Mouse (Mus musculus) midbrain, embryonic 14.5 days (tissue): ENCODE measurements at regions not wholly inside any gene's neighbourhood (a gene's known extent, or its start where the extent isn't known, plus 50 kb on each side); places are given as distances from the start of the nearest gene placed in this dataset.
A peak's percentile ranks its signal among the peaks of the same experiment; 100 is the strongest.

ENCODE experiments used
- ATAC-seq: fragments of 200-750 bp; cut with Nextera tagmentation; 2 replicates; pipeline ENCODE4 v1.8.0; 2017; ENCODE audit warnings: moderate number of reproducible peaks, moderate library complexity; ENCODE audit not compliant: low FRiP score, low TSS enrichment
- DNase-seq: peaks from one replicate; pipeline ENCODE4 v3.0.0-alpha.2; 2015
- H3K27ac ChIP-seq: fragments of 300-500 bp; sonication (generic); replicated peaks from 2 replicates; pipeline ENCODE4 v1.5.1; 2014; ENCODE audit warnings: mild to moderate bottlenecking, low read depth, low read length, moderate library complexity
- H3K27me3 ChIP-seq: fragments of 300-500 bp; sonication (generic); 2 replicates; pipeline ENCODE4 v1.6.1; 2014; ENCODE audit warnings: low read length, control low read depth, mixed read lengths; ENCODE audit not compliant: control insufficient read depth, insufficient read depth
- H3K36me3 ChIP-seq: fragments of 300-500 bp; sonication (generic); 2 replicates; pipeline ENCODE4 v1.6.1; 2014; ENCODE audit warnings: low read length, control low read depth; ENCODE audit not compliant: control insufficient read depth, insufficient read depth
- H3K4me1 ChIP-seq: fragments of 300-500 bp; sonication (generic); 2 replicates; pipeline ENCODE4 v1.6.1; 2014; ENCODE audit warnings: mild to moderate bottlenecking, antibody characterized with exemption, low read length, control low read depth; ENCODE audit not compliant: control insufficient read depth, insufficient read depth
- H3K4me2 ChIP-seq: fragments of 300-500 bp; sonication (generic); 2 replicates; pipeline ENCODE4 v1.6.1; 2014; ENCODE audit warnings: mild to moderate bottlenecking, low read length, moderate library complexity
- H3K4me3 ChIP-seq: fragments of 300-500 bp; sonication (generic); replicated peaks from 2 replicates; pipeline ENCODE4 v1.5.1; 2014; ENCODE audit warnings: low read depth, low read length
- H3K9ac ChIP-seq: fragments of 300-500 bp; sonication (generic); replicated peaks from 2 replicates; pipeline ENCODE4 v1.6.1; 2014; ENCODE audit warnings: mild to moderate bottlenecking, low read length, moderate library complexity
- H3K9me3 ChIP-seq: fragments of 300-500 bp; sonication (generic); 2 replicates; pipeline ENCODE4 v1.6.1; 2016; ENCODE audit warnings: low read length, control low read depth, mixed read lengths; ENCODE audit not compliant: control insufficient read depth
- WGBS: fragments of 180-500 bp; shearing (Covaris S2); extraction: QIAGEN DNeasy Blood & Tissue Kit; methylation state at CpG from one replicate; pipeline ENCODE4 v1.1.7; 2014; 5-methylcytosine and 5-hydroxymethylcytosine counted together

DNA sequence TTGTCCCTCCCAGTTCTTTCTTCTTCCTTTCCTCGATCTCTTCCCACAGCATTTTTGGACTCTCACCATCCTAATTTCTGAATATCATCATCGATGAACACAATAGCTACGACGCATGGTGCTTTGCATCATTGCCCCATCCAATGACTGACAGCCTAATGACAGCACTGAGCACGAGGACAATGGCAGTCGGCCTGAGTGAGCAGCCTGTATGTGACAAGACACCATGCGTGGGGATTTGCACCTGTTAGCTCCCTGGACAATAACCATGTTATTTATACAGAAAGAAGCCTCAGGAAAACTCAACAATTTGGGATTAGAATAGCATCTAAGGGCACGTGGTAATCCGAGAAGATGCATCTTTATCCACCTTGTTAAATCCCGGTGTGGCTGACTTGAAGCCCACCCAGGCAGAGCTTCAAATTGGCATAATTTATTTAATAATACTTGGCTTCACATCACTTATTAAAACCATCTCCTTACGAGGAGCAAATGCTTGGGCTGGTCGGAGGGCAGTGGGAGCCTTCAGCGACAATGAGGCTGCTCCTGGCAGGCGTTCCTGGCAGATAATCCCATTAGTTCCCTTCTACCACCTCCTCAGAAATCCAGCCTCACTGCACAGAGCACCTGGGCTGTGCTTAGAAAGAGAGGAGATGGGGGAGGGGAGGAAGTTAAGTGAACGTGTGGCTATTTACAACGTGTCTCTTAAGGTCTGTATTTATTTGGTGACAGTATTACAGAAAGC is 85.4 kb downstream of the Cxcl12 start:
- H3K4me3 ChIP-seq, result no peak overlapping the region
- 8% methylated on average over 16 of the region's 16 CpGs for whole genome bisulfite sequencing
- no peaks in the 10 kb centered on the region for H3K9me3 ChIP-seq
- no peaks in the 10 kb centered on the region for H3K4me1 ChIP-seq
- H3K27ac ChIP-seq, result no peak overlapping the region
- no peak overlapping the region for H3K9ac ChIP-seq
- no peak overlapping the region for H3K4me2 ChIP-seq
- DNase-seq (peak; percentile 61), ATAC-seq (peak; percentile 47; the same call in 1 of the 2 replicates)
- no peaks in the 10 kb centered on the region for H3K36me3 ChIP-seq
- no peaks in the 10 kb centered on the region for H3K27me3 ChIP-seq

DNA sequence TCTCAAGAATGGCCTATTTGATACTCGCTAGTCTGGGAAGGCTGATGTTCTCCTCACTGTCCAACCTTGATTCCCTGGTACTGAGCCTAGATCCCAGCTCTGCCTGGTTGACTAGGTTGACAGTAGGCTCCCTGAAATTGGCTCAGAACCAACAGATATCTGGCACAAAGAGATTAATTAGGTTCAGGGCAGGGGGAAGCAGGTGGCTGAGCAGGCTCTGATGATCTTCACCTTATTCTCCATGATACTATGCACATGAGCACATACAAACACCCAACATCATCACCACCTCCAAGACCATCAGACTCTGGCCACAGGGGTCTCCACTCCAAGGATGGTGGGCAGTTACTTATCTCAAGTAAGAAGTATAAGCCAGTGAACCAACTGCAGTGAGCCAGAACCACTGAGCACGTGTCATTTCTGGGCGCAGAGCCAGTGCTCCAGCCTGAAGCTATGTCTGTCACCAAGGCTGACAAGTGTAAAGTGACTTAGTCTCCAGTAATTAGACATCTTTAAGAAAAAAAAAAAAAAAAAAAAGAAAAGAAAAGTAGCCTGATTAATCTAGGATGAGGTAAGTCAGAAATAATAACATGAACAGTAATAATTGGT is 86.4 kb downstream of the Cxcl12 start:
- ATAC-seq, result peak; percentile 71; the same call in 1 of the 2 replicates
- WGBS, result 60% methylated on average over 3 of the region's 3 CpGs

DNA sequence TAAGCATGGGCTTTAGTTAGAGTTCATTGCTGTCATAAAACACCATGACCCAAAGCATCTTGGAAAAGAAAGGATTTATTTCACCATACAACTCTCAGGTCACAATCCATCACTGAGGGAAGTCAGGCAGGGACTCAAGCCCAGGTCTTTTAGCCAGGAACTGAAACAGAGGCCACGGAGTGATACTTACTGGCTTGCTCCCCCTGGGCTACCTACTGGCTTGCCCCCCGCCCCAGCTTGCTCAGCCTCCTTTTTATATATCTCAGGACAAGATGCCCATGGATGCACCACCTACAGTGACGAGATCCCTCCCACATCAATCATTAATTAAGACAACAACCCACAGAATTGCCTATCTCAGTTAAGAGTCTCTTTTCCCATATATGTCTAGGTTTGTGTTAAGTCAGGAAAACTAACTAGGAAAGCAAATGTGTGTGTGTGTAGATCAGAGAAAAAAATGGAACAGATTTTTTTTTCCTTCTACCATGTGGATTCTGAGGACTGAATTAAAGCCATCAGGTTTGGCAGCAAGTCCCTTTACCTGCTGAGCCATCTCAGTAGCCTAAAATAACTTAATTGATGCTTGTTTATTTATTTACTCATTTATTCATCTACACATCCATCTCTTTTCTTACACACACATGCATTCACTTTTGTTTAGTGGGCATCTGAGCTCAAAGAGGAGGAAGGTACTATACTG is 87.2 kb downstream of the Cxcl12 start:
- no peak for ATAC-seq
- peak; percentile 8 for DNase-seq
- H3K27ac ChIP-seq, result no peak overlapping the region

More for the DNA sequence above, 86.4 kb downstream of the Cxcl12 start:
- H3K27ac ChIP-seq, result no peak overlapping the region
- H3K9ac ChIP-seq, result no peak overlapping the region
- no peaks in the 10 kb centered on the region for H3K9me3 ChIP-seq
- no peaks in the 10 kb centered on the region for H3K4me1 ChIP-seq
- peak; percentile 85 for DNase-seq
- H3K27me3 ChIP-seq, result no peaks in the 10 kb centered on the region
- no peak overlapping the region for H3K4me3 ChIP-seq
- no peaks in the 10 kb centered on the region for H3K36me3 ChIP-seq
- H3K4me2 ChIP-seq, result no peak overlapping the region

DNA sequence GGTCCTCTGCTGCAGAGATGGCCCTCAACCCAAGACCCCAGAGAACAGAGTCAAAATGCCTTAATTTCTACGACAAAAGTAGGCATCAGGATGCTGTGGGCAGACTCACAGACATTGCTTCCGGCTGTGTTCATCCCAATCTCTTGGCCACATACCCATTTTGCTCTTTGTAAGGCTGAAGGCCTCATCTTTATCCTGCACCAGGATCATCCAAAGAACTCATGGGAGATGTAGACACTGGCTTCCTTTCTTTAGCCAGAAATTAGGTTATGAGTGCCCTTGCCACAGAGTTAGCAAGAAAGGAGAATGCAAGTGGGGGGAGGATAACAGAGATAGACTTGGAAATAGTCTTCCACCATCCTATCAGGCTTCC is 87.8 kb downstream of the Cxcl12 start:
- Histone ChIP-seq H3K4me1 (no peaks in the 10 kb centered on the region), H3K27me3 (no peaks in the 10 kb centered on the region), H3K4me2 (no peak overlapping the region), H3K9me3 (no peaks in the 10 kb centered on the region), H3K4me3 (no peak overlapping the region), H3K27ac (no peak overlapping the region), H3K9ac (no peak overlapping the region), H3K36me3 (no peaks in the 10 kb centered on the region)
- 93% methylated on average over 2 of the region's 2 CpGs for WGBS
- DNase-seq (no peak), ATAC-seq (no peak)

More for the DNA sequence above, 87.2 kb downstream of the Cxcl12 start:
- H3K9me3 ChIP-seq, result no peaks in the 10 kb centered on the region
- no peaks in the 10 kb centered on the region for H3K4me1 ChIP-seq
- H3K9ac ChIP-seq, result no peak overlapping the region
- 76% methylated on average over 3 of the region's 3 CpGs for WGBS
- no peaks in the 10 kb centered on the region for H3K36me3 ChIP-seq
- no peaks in the 10 kb centered on the region for H3K27me3 ChIP-seq
- H3K4me3 ChIP-seq, result no peak overlapping the region
- no peak overlapping the region for H3K4me2 ChIP-seq

DNA sequence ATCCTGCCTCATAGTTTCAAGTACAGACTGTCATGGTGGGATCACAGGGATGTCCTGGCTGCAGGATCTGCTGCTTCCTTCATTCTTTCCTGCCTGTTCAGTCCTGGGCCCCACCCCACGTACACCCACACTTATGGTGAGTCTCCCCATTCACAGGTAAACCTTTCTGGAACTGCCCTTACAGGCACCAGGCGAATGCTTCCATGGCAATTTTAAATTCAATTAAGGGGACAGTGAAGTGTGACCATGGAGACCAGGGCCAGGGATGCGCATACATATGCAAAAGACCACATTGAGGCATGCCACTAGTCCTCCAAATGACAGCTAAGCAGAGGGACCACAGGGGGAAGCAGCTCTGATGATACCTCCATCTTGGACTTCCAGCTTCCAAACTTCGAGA is 89.3 kb downstream of the Cxcl12 start:
- WGBS, result 65% methylated on average over 4 of the region's 4 CpGs
- no peaks in the 10 kb centered on the region for H3K27me3 ChIP-seq
- H3K4me1 ChIP-seq, result no peaks in the 10 kb centered on the region
- no peak overlapping the region for H3K4me3 ChIP-seq
- no peaks in the 10 kb centered on the region for H3K36me3 ChIP-seq
- H3K27ac ChIP-seq, result no peak overlapping the region
- DNase-seq (no peak), ATAC-seq (no peak)
- no peak overlapping the region for H3K4me2 ChIP-seq
- H3K9me3 ChIP-seq, result no peaks in the 10 kb centered on the region
- no peak overlapping the region for H3K9ac ChIP-seq

DNA sequence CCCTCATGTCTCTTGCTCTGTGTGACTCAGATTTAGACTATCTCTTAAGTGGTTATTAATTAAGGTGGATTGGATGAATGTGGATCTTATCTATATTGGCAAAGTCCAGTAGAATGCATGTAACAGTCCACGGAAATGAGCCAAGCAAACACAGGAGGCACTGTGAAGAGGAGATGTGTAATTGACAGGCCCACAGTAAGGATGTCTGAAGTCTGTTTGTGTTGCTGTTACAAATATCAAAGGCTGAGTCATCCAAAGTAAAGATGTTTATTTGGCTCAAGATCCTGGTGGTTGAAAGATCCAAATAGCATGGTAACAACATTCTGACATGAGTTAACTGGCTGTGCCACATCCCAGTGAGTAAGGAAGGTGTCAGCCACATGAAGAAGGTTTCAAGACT is 99.6 kb downstream of the Cxcl12 start:
- H3K36me3 ChIP-seq, result no peaks in the 10 kb centered on the region
- no peak overlapping the region for H3K4me2 ChIP-seq
- no peak overlapping the region for H3K4me3 ChIP-seq
- no peak overlapping the region for H3K9ac ChIP-seq
- no peaks in the 10 kb centered on the region for H3K27me3 ChIP-seq
- H3K9me3 ChIP-seq, result no peaks in the 10 kb centered on the region
- ATAC-seq (no peak), DNase-seq (no peak)
- H3K4me1 ChIP-seq, result no peaks in the 10 kb centered on the region
- H3K27ac ChIP-seq, result no peak overlapping the region
- WGBS, result 88% methylated on average over 1 of the region's 1 CpGs

DNA sequence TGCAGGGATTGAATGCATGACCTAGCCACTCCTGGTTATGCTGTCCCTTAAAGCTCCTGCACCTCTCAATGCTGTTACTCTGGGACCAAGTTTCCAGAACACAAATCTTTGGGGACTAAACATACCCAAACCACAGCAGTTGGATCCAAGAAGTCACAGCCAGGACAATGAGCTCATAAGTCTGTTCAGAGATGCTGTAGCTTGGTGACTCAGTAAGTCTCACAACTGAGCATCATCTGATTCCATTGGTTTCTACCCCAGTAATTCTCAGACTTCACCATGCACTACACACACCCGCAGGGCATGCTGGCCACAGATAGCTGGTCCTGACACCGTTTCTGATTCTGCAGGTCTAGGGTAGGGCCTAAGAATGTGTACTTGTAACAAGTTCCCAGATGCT is 100.0 kb downstream of the Cxcl12 start:
- H3K27me3 ChIP-seq, result no peaks in the 10 kb centered on the region

DNA sequence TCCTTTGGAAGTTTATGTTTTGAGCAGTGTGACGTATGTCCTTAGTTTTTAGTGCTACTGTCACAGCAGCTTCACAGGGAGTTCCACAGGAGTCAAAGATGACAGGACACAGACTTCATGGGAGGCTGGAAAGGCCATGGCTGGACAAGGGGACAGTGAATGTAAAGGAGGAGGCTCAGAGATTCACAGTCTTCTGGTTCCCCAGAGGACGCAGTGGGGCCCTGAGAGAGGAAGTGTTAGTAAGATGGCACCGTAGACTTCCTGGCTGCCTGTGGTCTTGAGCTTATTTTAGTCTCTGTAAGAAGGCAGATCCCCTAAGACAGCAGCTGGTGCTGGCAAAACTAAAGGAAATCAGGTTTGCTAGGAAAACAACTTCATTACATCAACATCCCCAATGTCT is 101.9 kb downstream of the Cxcl12 start:
- Histone ChIP-seq H3K27me3 (no peaks in the 10 kb centered on the region), H3K9me3 (no peaks in the 10 kb centered on the region), H3K4me1 (no peaks in the 10 kb centered on the region), H3K4me2 (no peak overlapping the region), H3K36me3 (no peaks in the 10 kb centered on the region), H3K4me3 (no peak overlapping the region), H3K27ac (no peak overlapping the region), H3K9ac (no peak overlapping the region)
- DNase-seq, result no peak
- WGBS, result 87% methylated on average over 3 of the region's 3 CpGs
- ATAC-seq, result no peak

More for the DNA sequence above, 100.0 kb downstream of the Cxcl12 start:
- Histone ChIP-seq H3K27ac (no peak overlapping the region), H3K4me3 (no peak overlapping the region), H3K4me2 (no peak overlapping the region), H3K4me1 (no peaks in the 10 kb centered on the region), H3K9me3 (no peaks in the 10 kb centered on the region), H3K9ac (no peak overlapping the region), H3K36me3 (no peaks in the 10 kb centered on the region)
- DNase-seq (no peak), ATAC-seq (no peak)
- 86% methylated on average over 2 of the region's 2 CpGs for WGBS
